Mouse (Mus musculus): ENCODE measurements around the gene Gnai2. TPM values are rescaled to one million over a fixed set of nuclear protein-coding genes. Genes with fewer than 3 reads are reported as not detected.

Gene Gnai2
- 100 to 1,000 TPM; 193 to 231 TPM for total RNA-seq (2021)
- long read RNA-seq, experiment 1, transcript Gnai2-206 (2 exons, 595 nt) = minor isoform, 7 of 272 reads
- long read RNA-seq, experiment 1, transcript Gnai2-201 (9 exons, 2,215 nt) = major isoform, 202 of 272 reads
- long read RNA-seq, experiment 1, transcript Gnai2-202 (9 exons, 1,777 nt) = minor isoform, 34 of 272 reads
- long read RNA-seq, experiment 1, partial matches to known transcripts = 21 of 272 reads
- long read RNA-seq, experiment 1, other reads (novel, unspliced or antisense) = 8 of 272 reads
- long read RNA-seq, experiment 2, transcript Gnai2-202 (9 exons, 1,777 nt) = minor isoform, 19 of 198 reads
- long read RNA-seq, experiment 2, transcript Gnai2-201 (9 exons, 2,215 nt) = major isoform, 155 of 198 reads
- long read RNA-seq, experiment 2, transcript Gnai2-206 (2 exons, 595 nt) = minor isoform, 9 of 198 reads
- long read RNA-seq, experiment 2, partial matches to known transcripts = 7 of 198 reads
- long read RNA-seq, experiment 2, other reads (novel, unspliced or antisense) = 8 of 198 reads

- peak; percentile 93 for DNase-seq
These were observed at the start of gene Gnai2 for GRCm38 (mm10) chr9:107635279-107636028. Gene Gnai2 (minus strand): TSS chr9:107635367.

GRCm38 (mm10) chr9:107682405-107682804, 47.2 kb upstream of the Gnai2 start:
- no peak for DNase-seq

GRCm38 (mm10) chr9:107679501-107679900, 44.3 kb upstream of the Gnai2 start, which contains the start of gene Gnat1:
Gene Gnat1 (minus strand): TSS chr9:107679712.
- no peak for DNase-seq

GRCm38 (mm10) chr9:107678861-107679260, 43.7 kb upstream of the Gnai2 start:
- no peak for DNase-seq

GRCm38 (mm10) chr9:107677819-107678526, 42.8 kb upstream of the Gnai2 start:
- peak; percentile 77 for DNase-seq

- no peak for DNase-seq
These were observed 42.1 kb upstream of the Gnai2 start for GRCm38 (mm10) chr9:107677091-107677784.

GRCm38 (mm10) chr9:107676302-107676701, 41.1 kb upstream of the Gnai2 start:
- DNase-seq = no peak

- peak; percentile 86 for DNase-seq
These were observed 40.6 kb upstream of the Gnai2 start for GRCm38 (mm10) chr9:107675671-107676301.

GRCm38 (mm10) chr9:107674609-107675429, 39.7 kb upstream of the Gnai2 start:
- no peak for DNase-seq

GRCm38 (mm10) chr9:107670259-107670658, 35.1 kb upstream of the Gnai2 start:
- peak; percentile 48 for DNase-seq

GRCm38 (mm10) chr9:107669480-107669945, 34.3 kb upstream of the Gnai2 start, which contains the start of gene Slc38a3:
Gene Slc38a3 (minus strand): TSS chr9:107669530.
- no peak for DNase-seq

GRCm38 (mm10) chr9:107668916-107669315, 33.7 kb upstream of the Gnai2 start:
- no peak for DNase-seq

- DNase-seq = no peak
These were observed 32.8 kb upstream of the Gnai2 start for GRCm38 (mm10) chr9:107668011-107668410.

- DNase-seq = peak; percentile 70
These were observed 32.1 kb upstream of the Gnai2 start for GRCm38 (mm10) chr9:107667219-107667618.

GRCm38 (mm10) chr9:107666751-107667205, 31.6 kb upstream of the Gnai2 start:
- DNase-seq = peak; percentile 59

- no peak for DNase-seq
These were observed 30.1 kb upstream of the Gnai2 start for GRCm38 (mm10) chr9:107665308-107665707.

- no peak for DNase-seq
These were observed 28.4 kb upstream of the Gnai2 start for GRCm38 (mm10) chr9:107663525-107663924.

GRCm38 (mm10) chr9:107662342-107662741, 27.2 kb upstream of the Gnai2 start:
- DNase-seq = no peak

GRCm38 (mm10) chr9:107660777-107661176, 25.6 kb upstream of the Gnai2 start:
- DNase-seq = no peak

GRCm38 (mm10) chr9:107659961-107660360, 24.8 kb upstream of the Gnai2 start:
- no peak for DNase-seq

Data from gastrocnemius, postnatal 10 days (tissue).